Mouse (Mus musculus) gastrocnemius, adult 2 months (tissue): ENCODE measurements around the gene Smim17. TPM values are rescaled to one million over a fixed set of nuclear protein-coding genes. Genes with fewer than 3 reads are reported as not detected.
A peak's percentile ranks its signal among the peaks of the same experiment; 100 is the strongest.
"Not testable (repeated sequence)": the region's sequence is repeated elsewhere in the genome, so short reads cannot be mapped to it uniquely, and the experiment has no call there.

Experiments used
- DNase-seq: peaks from one replicate; pipeline ENCODE4 v3.0.0; 2022
- H3K27ac ChIP-seq: fragments of 200-600 bp; 2 replicates; pipeline ENCODE4 v1.8.1; 2022; ENCODE audit warnings: mild to moderate bottlenecking
- H3K4me3 ChIP-seq: fragments of 200-600 bp; 2 replicates; pipeline ENCODE4 v1.8.1; 2022; ENCODE audit warnings: mild to moderate bottlenecking, moderate library complexity
- CTCF ChIP-seq: fragments of 200-600 bp; IDR thresholded peaks from 2 replicates; pipeline ENCODE4 v1.8.1; 2022; ENCODE audit warnings: antibody characterized with exemption, mild to moderate bottlenecking, moderate library complexity
- intact Hi-C: fragments of 180-260 bp; cut with DNase I; formaldehyde crosslinking; loops from one replicate; pipeline ENCODE4 v1.15.1; 2025
- long read RNA-seq, 2 experiments: library from polyadenylated mRNA; stranded (forward); transcript quantifications; one replicate each; pipeline ENCODE4 v2.0.0; 2021
- total RNA-seq, 2 experiments: library from RNA; stranded (reverse); gene quantifications; 2 replicates each; pipeline ENCODE4 v1.2.3; 2021

Smim17 gene
- total RNA-seq: under 1 TPM; 0.45 to 0.77 TPM
- long read RNA-seq, experiment 1: 0 reads
- long read RNA-seq, experiment 2: 0 reads

GRCm38 (mm10) chr7:6397996-6398975 is at the start of gene Smim17:
Gene Smim17, plus strand, starts transcription at chr7:6398715.
- H3K27ac ChIP-seq: no peak within 1 kb of the TSS
- no peak for TF ChIP-seq CTCF
- DNase-seq: peak; percentile 41
- intact Hi-C loops: loop anchor here (2.0 kb wide), 1 partner anchor 15 kb away; the partner anchor contains the start of gene Zfp28
- peak within 1 kb of the TSS; percentile 76 for H3K4me3 ChIP-seq

DNA sequence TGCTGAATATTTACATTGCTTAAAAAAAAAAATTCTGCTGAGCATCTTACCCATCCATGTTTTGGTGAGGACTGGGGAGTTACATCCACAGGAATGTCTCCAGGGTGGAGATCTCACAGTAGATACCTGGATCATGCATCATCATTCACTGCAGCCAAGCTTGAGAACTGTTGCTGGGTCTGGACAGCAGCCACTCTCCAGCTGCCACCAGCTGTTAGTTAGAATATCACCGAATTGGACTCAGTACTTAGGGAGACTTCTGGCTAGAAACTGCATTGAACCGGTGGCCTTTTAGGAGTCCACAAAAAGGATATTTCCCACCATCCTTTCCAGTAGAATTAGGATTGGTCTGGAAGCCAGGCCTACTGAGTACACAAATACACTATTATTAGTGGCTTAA is 40.4 kb upstream of the Smim17 start:
- TF ChIP-seq CTCF: no peak
- no peak overlapping the region for H3K27ac ChIP-seq
- H3K4me3 ChIP-seq: no peak overlapping the region
- intact Hi-C loops: loop anchor here (5.0 kb wide), 1 partner anchor 579 kb away; no protein-coding TSS in a partner anchor
- DNase-seq: no peak

DNA sequence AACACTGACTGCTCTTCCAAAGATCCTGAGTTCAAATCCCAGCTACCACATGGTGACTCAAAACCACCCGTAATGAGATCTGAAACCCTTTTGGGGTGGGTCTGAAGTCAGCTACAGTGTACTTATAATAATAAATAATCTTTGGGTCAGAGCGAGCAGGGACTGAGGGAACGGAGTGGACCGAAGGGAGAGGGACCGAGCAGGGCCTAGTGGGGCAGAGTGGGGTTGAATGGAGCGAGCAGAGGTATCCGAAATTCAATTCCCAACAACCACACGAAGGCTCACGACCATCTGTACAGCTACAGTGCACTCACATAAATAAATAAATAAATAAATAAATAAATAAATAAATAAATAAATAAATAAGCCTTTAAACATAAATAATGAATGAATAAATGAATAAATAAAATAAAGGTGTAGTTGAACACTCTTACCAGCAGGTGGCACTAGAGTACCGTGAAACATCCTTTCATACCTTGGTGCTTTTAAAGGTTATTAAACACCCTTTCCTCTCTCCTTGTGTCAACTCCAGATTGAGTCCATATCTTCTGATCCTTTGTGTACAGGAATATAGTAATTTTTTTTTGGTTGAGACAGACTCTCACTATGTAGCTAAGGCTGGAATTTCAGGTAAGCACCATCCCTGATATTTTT is 39.5 kb upstream of the Smim17 start:
- Histone ChIP-seq H3K4me3 (no peak overlapping the region), H3K27ac (no peak overlapping the region)
- TF ChIP-seq CTCF: peak; percentile 72
- DNase-seq: no peak
- intact Hi-C loops: loop anchor here (1.0 to 5.0 kb wide), 2 partner anchors 71 to 578 kb away; no protein-coding TSS in a partner anchor

GRCm38 (mm10) chr7:6360477-6361060 is 37.9 kb upstream of the Smim17 start:
- DNase-seq: no peak
- Histone ChIP-seq H3K27ac (no peak overlapping the region), H3K4me3 (no peak overlapping the region)
- intact Hi-C loops: loop anchor here (5.0 to 10.0 kb wide), 5 partner anchors 52 to 557 kb away; partner anchors contain the start of genes Gm20715, Zfp667 and Zim1
- TF ChIP-seq CTCF: no peak

DNA sequence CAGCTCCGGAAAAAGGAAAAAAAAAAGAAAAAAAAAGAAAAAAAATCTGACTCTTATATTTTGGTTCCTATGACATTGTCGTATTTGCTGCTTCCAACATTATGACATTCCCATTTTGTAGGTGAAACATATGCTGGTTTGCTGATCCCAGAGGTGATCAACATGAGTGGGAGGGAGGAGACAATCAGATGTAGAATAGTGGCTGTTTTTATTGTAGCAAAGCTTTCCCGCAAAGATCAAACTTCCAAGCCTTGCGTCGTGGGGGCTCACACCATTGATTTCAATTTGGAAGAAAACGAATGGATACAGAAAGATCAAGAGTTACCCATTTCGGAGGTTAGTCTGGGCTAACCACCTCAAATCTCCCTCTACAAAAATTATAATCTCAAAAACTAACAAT is 36.8 kb upstream of the Smim17 start:
- no peak for DNase-seq
- no peak for TF ChIP-seq CTCF
- Histone ChIP-seq H3K27ac (peak overlapping the region; percentile 80), H3K4me3 (peak overlapping the region; percentile 81)
- intact Hi-C loops: loop anchor here (2.0 to 10.0 kb wide), 6 partner anchors 21 to 556 kb away; partner anchors contain the start of genes Gm20715, Zfp28, Zfp667 and Zim1

GRCm38 (mm10) chr7:6362268-6363046 is 36.1 kb upstream of the Smim17 start:
- no peak for TF ChIP-seq CTCF
- Histone ChIP-seq H3K4me3 (peak overlapping the region; percentile 81), H3K27ac (peak overlapping the region; percentile 92)
- DNase-seq: peak; percentile 98
- intact Hi-C loops: loop anchor here (2.0 to 10.0 kb wide), 6 partner anchors 20 to 555 kb away; partner anchors contain the start of genes Gm20715, Zfp28, Zfp667 and Zim1

DNA sequence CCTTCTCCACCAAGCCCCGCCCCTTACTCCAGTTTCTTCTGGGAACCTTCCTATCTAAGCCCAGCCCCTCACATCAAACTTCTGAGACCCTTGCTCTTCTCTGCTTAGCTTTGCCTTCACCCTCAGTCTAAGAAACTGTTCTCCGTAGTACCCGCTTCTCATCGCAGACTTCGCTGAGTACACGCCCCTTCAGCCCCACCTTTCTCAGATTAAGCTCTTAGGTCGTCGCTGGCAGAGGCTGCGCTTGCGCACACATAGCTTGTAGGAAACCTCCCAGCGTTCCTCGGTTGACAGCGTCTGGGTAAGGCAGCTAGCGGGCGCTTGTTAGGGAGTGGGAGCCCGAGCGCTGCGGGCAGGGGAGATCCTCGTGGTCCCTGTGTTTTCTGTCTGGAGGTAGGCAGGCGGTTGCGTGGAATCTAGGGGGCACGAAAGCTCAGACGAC is 35.4 kb upstream of the Smim17 start, which contains the start of gene Zfp78:
TSS of gene Zfp78 (plus strand) at position 234 of the 442 bp plus-strand sequence.
- peak; percentile 88 for DNase-seq
- H3K27ac ChIP-seq: peak within 1 kb of the TSS; percentile 92
- TF ChIP-seq CTCF: peak; percentile 22; the same call in 1 of the 2 replicates
- intact Hi-C loops: loop anchor here (2.0 to 10.0 kb wide), 6 partner anchors 20 to 554 kb away; partner anchors contain the start of genes Gm20715, Zfp28, Zfp667 and Zim1
- H3K4me3 ChIP-seq: peak within 1 kb of the TSS; percentile 81

- no peak overlapping the region for H3K27ac ChIP-seq
- intact Hi-C loops: loop anchor here (5.0 to 10.0 kb wide), 5 partner anchors 48 to 553 kb away; partner anchors contain the start of genes Gm20715, Zfp667 and Zim1
- TF ChIP-seq CTCF: no peak
- DNase-seq: no peak
- no peak overlapping the region for H3K4me3 ChIP-seq
Measured at GRCm38 (mm10) chr7:6364761-6365160, 33.8 kb upstream of the Smim17 start.

GRCm38 (mm10) chr7:6367185-6367584 is 31.3 kb upstream of the Smim17 start:
- Histone ChIP-seq H3K27ac (no peak overlapping the region), H3K4me3 (no peak overlapping the region)
- no peak for TF ChIP-seq CTCF
- no peak for DNase-seq
- intact Hi-C loops: loop anchor here (10.0 kb wide), 2 partner anchors 82 to 328 kb away; partner anchors contain the start of genes Zfp667 and Zim1

DNA sequence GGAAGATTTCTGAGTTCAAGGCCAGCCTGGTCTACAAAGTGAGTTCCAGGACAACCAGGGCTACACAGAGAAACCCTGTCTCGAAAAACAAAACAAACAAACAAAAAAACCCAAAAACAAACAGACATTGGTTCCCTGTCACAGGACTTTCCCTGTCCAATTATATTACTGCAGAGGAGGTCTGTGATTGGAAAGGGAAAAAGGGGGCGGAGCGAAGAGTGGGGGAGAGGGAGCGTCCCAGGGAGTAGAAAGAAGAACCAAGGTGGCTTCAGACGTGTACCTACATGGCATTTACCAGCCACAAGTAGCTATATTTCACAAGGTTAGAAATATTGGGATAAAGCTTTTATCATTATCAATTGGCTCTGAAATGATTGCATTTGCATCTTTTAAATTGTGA is 30.4 kb upstream of the Smim17 start:
- not testable (repeated sequence) for H3K27ac ChIP-seq, H3K4me3 ChIP-seq, DNase-seq
- intact Hi-C loops: loop anchor here (10.0 kb wide), 2 partner anchors 83 to 327 kb away; partner anchors contain the start of genes Zfp667 and Zim1

- H3K27ac ChIP-seq: no peak overlapping the region
- DNase-seq: no peak
- H3K4me3 ChIP-seq: no peak overlapping the region
- no peak for TF ChIP-seq CTCF
- intact Hi-C loops: loop anchor here (10.0 kb wide), 2 partner anchors 85 to 325 kb away; partner anchors contain the start of genes Zfp667 and Zim1
Measured at GRCm38 (mm10) chr7:6369460-6369859, 29.1 kb upstream of the Smim17 start.
